Mouse (Mus musculus) c-Kit-positive CD71-negative TER-119-negative erythroid progenitor cells, embryonic 14.5 days (primary cell): ENCODE results near the gene Wfdc21.

Source experiments
- DNase-seq: peaks from one replicate; pipeline ENCODE4 v3.0.0-alpha.2; 2013; ENCODE audit warnings: low read depth

Gene Wfdc21

DNA sequence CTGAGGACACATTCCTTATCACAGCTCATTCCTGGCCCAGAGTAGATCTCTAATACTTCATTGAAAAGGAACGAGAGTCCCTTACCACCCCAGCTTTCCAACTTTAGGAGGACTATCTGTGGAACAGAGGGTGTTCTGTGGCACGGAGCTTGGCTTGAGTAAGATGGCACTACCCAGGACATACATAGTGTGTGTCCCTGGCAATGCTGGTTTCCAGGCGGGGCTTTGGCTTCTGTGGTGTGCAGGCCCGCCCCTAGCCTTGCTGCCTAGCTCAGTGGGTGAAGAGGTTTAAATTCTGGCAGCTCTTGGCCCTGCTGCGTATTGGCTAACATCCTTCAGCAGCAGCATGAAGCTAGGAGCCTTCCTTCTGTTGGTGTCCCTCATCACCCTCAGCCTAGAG is at the start of gene Wfdc21:
Gene Wfdc21, plus strand, starts transcription at position 260 of the 400 bp plus-strand sequence.
- no peak for DNase-seq

DNA sequence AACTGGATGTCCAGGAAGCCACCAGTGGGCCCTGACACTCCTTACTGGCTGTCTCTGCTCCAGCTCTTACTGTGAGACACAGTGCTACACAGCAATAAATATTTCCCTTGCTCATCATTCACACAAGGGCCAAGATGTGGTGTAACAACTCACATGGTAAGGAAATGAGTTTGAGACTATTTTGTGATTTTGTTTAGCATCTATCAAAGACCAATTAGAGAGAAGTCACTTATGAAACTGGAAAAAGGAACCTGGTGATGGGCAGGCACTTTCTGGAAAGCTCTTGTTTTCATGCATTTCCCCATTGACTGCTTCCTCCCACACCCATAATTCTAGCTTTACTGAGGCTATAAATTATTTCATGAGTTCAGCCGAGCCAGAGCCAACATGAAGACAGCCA is 43.0 kb upstream of the Wfdc21 start, which contains the start of gene Wfdc17:
Gene Wfdc17, plus strand, starts transcription at position 287 of the 400 bp plus-strand sequence.
- no peak for DNase-seq

DNA sequence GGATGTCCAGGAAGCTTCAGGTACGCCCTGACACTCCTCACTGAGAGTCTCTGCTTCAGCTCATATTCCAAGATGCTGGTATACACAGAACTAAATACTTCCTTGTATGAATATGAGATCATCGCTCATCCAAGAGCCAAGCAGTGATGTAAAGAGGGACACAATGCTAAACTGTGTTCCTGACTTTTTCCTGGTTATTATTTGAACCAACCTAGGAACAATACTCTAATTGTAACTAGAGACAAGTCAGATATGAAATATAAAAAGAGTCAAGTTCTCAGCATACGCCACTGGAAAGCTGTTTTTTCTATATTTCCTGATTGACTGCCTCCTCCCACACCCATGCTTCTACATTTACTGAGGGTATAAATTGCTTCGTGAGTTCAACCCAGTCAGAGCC is 38.0 kb upstream of the Wfdc21 start, which contains the start of gene Wfdc18:
Gene Wfdc18, plus strand, starts transcription at position 301 of the 400 bp plus-strand sequence.
- no peak for DNase-seq

DNA sequence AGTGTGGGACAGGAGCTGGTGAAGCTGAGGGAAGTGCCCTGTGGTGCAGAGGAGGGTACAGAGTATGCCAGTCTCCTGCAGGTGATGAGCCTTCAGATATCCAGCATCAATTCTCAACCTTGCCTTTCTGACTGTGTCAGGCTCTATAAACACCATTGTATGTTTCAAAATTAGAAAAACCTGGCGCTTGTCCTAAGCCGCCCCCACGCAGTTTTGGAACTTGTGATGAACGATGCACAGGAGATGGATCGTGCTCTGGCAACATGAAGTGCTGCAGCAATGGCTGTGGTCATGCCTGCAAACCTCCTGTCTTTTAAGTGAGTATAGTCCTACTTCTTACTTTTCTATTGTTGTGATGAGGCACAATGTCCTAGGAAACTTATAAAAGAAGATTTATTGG is 37.1 kb upstream of the Wfdc21 start:
- DNase-seq, result no peak

DNA sequence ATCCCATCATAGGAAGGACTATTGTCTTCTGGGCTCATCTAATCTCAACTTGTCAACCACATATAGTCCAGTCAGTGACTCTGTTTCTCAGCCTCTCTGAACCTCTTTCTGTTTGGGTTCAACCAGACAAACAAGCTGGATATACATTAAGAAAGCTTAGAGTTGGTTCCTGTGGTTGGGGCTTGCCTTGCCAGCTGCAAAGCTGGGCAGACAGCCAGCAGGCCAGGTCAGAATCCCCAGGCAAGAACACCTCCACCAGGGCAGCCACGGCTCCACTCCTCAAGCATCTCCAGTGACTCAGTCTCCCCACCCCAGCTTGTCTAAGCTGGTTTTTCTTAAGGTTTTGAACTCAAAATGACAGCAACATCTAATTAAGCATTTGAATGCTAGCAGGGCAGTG is 34.1 kb upstream of the Wfdc21 start:
- DNase-seq, result no peak

DNA sequence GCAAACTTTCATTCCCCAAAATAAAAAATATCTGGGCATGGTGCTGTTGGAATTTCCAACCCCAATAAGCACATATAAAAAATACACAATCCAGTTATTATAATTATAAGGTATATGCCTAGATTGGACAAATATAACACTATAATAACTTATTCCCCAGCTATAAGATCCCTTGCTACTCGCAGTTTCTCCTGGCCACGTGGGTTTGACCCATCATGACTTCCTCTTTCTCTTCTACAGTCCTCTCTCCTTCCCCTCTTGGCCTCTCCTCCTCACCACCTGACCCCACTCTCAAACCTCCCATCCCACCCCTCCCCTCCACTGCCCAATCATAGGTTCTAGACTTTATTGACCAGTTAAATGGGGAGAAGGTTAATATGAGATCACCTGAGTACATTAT is 32.8 kb upstream of the Wfdc21 start:
- DNase-seq, result no peak

DNA sequence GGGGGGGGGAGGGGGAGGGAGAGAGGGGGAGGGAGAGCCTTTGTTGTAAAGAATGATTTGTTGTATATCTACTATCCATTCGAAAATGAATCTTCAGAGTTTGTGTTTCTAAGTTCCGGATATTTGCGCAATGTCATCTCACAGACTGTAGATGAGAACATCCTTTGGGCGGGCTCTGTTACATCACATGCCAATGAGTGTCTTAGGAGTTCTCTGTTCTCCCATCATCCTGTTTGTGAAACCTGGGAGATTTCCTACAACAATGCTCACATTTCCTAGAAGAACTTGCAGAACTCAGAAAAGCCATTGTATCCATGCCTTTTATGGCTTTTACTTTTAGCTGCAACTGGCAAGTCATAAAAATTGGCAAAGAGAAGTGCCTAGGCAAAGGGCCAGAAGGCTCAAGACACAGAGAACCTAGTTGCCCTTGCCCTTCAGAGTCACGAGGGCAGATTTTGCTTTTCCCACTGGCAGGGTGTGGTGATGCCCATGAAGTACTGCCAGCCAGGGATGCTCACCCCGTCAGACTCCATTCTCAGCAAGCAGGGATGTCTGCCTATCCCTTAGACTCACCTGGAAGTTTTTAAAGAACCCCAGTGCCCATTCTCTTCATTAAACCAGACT is 29.6 kb upstream of the Wfdc21 start:
- no peak for DNase-seq

DNA sequence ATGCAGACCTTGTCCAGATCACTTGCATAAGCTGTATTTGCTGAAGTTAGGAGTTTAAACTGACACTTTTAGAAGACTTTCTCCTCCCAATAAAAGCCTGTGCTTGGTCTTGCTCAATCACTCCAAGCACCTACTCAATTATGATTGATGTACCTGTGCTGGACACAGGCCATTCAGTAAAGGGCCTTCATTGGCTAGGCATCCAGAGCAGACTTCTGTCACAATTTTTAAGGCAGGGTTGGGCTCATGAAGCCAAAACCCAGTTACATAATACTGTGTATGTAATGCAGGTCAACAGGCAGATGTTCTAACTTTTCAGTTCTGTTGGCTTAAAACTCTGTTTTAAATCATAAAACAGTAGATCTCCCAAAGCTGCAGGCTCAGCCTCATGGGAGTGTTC is 26.0 kb upstream of the Wfdc21 start:
- no peak for DNase-seq

DNA sequence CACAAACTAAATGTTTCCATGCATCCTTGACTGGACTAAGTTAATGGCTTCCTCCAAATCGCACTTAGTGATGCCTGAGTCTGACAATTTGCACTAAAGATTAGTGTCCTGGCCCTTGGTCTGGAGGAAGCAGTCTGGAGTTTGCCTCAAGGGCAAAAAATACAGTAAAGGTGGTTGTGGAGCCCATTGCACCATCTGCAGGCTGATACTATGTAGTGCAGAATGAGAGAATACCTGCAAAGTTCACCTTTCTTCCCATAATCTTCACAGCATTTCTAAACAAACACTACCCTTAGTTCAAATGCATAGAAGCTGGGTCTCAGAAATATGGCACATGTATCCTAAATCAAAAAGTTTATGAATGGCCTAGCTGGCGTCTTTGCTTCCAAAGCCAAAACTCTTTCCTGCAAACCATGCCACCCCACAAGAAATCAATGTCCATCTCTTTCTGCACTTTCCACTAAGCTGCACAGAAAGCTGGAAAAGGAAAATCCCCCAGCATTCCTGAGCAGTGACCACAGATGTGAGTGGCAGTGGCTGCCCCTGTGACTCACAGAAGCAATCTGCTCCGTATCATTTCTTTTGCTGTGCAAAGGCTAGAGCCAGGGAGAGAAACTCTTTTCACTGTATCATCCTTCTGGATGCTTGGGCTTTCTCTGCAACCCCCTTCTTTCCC is 17.8 kb upstream of the Wfdc21 start:
- DNase-seq, result no peak

DNA sequence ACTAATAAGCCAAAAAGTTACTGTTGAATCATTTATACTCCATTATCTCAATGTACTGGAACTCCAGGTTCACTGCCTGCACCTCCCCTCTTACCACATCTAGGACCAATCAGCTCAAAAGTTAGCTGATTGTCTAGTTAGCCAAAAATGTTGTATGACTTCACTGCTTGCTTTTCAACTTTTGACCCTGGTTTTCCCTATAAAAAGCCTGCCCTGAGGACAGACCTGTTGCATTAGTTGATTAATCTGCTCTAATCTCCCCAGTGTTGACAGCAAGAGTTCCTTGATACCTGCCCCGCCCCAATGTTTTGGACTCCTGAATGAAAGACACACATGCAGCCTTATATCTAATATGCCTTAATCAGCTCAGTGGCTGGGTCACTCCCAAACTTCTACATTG is 15.6 kb upstream of the Wfdc21 start:
- DNase-seq, result no peak

DNA sequence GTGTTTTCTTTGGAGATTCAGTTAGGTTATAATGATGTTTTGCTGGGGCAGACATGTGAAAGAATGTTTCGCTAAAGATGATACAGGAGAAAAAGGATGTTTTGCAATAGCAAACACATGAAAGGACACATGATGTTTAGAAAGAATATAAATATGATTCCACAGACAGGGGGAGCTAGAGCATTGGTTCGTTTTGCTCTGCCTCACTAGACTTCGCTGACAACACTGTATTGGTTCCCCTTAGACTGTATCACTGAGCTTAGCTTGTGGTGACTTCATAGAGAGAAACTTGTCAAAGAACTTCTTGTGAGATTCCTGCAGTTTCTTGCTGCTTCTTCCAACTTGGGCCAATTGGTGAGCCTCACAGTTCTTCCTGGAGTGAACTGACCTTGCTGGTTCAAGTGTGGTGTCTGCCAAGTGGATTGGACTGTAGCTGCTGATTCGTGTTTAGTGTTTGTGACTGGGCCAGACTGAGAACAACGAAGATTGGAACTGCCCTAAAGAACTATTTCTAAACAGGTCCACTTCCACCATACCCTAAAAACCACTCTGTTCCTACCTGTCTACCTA is 13.6 kb upstream of the Wfdc21 start:
- no peak for DNase-seq

DNA sequence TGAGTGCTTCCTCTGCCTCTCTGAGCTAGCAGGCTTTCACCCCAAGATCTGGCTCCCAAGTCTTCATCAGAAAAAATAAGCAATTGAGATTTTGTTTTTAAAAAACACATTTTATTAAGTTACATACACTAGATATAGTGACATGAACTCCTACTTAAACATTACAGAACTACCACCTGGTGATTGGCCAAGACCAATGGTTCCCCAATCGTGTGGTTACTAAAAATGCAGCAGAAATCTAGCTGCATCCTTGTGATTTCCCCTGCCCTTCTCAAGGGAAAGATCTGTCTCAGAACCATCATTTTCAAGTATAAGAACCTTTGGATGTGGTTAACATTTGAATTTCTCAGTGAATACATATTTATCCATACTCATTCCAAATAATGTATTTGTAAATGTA is 12.5 kb upstream of the Wfdc21 start:
- DNase-seq, result no peak

DNA sequence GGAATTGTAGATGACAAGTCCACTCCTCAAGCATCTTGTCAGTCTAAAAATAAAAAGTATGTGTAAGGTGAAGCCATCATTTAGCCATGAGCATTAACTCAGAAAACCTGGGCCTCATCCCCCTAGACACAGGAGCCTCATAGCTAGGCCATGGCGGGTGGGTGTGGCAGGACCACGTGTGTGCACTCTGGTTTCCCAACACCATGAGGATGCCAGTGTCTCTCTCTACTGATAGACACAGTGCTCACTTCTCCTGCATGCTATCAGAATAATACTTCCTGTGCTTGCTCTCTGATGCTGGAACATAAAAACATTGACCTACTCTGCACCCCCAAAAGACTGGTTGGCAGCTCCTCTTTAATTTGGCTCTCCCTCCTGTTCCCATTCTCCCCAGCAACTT is 10.9 kb upstream of the Wfdc21 start:
- DNase-seq, result no peak

DNA sequence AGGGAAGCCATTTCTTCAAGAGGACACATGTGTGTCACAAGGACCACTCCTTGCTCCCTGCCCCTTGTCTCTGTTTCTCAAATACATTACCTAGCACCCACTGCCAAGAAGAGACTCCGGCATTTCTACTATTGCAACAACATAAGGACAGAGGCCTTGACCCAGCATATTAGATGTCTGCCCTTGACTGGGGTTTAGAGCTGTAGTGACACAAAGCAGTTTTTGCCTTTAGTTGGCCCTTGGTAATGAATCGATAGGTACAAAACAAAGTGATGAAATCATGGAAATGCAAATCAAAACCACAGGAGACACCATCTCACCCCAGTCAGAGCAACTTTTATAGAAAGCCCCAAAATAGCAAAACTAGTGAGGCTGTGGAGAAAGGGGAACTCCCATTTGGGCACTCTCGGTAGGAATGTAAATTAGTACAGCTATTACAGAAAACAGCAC is 9.6 kb upstream of the Wfdc21 start:
- DNase-seq, result no peak

DNA sequence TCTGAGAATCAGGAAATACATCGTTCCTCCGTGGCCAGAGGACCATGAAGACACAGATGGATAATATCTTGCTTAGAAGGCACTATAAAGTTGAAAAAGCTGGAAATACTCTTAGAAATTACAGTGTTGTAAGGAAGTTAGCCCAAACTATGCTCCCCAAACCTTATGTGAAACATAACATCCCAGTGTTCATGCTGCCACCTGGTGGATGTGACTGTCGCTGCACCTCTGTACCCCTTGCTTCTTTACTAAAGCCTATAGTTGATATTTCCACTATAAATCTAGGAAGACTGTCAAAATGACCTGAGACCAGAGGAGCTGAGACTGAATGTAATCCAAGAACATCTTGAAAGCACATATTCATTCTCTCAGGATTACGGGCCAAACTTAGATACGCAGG is 7.5 kb upstream of the Wfdc21 start:
- peak; percentile 58 for DNase-seq

DNA sequence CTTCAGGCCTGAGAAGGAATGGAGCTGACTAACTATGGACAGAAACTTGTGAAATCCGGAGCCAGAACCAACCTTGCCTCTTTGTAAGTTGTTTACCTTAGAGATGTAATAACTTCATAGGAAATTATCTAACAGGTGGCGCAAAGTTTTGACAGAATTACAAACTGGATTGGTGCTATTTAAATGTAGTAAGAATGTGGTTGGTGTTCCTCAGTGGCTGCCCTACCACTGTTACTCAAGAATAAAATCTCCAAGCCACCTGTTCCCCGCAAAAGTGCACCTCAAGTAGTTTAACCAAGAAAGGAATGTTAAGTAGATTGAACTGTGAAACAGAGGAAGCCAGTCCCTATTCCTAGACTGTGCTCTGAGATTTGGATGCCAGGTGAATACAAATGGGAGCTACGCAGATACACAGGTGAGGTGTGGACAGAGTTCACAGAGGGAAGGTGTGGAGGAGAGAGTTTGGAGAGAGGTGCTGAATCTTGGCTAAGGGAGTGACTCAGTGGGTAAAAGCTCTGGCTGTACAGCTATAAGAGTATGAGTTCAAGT is 6.2 kb upstream of the Wfdc21 start:
- no peak for DNase-seq

DNA sequence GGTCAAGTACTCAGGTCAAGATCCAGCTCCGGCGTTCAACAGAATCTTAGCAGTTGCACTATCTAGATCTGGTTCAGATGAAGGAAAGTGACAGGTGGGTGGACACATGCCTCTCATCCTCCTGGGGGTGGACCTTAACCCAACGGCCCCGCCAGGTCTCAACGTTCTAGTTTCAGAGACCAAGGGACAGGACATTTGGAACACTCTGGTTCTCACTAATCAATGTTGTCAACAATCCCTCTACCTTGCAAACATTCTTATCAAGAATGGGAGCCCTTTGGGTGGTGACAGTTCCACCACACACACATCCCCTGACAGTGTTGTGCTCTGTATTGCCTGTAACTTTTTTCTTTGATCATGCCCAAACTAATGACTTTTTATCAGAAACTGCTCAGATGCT is 4.9 kb upstream of the Wfdc21 start:
- no peak for DNase-seq

DNA sequence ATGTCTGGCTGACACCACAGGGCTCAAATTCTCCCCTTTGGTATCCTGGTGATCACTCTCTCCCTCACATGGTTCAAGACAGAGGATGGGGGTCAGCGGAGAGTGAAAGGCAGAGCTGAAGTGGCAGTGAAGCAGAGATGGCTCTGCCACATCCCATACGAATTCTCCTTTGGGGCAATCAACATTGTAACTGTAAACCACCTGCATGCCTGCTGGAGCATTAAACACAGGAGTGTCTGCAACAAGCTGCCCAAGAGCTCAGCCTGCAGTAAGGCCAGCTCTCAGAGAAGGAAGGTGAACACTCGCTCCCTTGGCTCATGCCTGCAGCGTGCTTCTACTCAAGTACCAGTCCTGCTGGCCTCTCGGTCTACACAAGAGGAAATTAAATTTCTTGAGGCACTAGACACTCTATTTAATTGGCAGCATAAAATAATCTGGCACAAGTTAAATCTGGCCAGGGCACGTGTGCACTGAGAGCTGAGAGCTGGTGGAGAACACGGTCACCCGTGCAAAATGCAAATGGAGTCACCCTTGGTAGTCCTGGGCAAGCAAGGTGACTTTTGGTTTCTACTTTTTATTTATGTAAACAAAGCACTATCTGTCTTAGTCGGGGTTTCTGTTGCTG is 3.9 kb upstream of the Wfdc21 start:
- DNase-seq, result no peak

DNA sequence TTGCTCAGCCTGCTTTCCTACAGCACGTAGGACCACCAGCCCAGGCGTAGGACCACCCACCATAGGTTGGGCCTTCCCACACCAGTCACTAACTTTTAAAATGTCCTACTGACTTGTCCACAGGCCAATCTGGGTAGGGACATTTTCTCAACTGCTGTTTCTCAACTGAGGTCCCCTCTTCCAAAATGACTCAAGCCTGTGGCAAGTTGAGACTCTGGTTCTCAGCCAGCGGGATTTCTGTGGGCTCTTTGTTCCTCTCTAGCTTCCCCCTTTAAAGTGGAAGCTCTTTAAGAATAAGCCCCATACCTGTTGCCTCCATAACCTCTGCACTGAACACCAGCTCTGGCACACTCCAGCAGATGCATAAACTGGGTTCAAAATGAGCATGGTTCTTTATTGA is 3.2 kb upstream of the Wfdc21 start:
- no peak for DNase-seq

DNA sequence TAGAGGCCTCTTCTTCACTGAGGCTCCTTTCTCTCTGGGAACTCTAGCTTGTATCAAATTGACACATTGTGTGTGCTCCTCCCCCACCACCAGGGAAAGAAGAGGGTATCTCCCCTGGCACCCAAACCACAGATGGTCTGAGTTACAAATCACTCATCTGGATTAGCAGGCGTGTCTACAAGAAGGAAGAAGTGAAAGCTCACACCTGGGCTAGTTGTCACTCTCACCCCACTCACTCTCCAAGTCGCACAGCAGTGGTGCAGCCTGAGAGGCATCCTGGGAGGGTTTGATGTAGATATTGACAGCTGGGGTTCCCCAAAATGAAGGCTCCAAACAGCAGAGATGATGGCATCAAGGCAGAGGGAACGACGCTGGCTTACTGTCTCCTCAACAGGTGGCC is 588 bp upstream of the Wfdc21 start:
- no peak for DNase-seq

DNA sequence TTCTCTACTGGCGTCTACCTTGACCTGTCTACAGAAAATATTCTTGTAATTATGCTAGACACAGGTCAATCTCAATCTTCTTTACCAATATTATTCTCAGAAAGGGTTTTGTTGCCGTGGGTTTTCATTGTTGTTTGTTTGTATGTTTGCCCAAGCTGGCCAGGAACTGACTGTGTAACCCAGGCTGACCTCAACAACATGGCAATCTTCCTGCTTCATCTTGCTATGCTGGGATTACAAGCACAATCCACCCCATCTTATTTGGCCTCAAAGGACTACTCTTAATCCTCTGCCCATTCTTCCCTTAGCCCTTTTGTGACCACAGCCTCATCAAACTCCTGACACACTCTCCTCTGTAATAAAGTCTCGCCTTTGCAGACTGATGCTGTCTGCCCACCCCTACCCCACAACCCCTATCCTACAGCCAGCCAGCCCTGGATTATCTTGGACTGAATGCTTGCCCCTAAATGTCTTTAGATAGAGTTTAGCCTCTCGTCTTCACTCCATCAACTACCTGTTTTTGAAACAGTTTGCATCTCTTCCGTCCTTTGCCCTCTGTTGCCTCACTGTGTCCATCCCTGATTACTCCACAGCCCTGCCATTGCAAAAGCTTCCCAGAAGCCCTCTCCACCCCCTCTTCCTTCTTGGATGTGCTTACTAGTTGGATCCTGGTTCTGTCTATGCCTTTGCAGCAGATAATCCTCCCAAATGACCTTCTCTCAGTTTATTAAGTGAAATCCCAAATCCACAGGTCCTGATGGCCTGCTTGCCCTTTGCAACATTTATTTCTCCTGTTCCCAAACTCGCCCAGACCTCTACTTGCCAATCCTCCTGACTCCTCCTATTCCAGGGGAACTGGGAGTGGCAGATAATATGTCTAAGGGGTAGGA is 881 bp downstream of the Wfdc21 start:
- DNase-seq, result no peak
